Mouse (Mus musculus) adrenal gland, postnatal 14 days (tissue): Measurements from ENCODE around the gene Endod1. TPM values are rescaled to one million over a fixed set of nuclear protein-coding genes. Genes with fewer than 3 reads are reported as not detected.
"Not testable (repeated sequence)": the region's sequence is repeated elsewhere in the genome, so short reads cannot be mapped to it uniquely, and the experiment has no call there.

ENCODE experiments used
- DNase-seq: peaks from one replicate; pipeline ENCODE4 v3.0.0; 2021; ENCODE audit warnings: mixed read lengths
- total RNA-seq: library from RNA; stranded (reverse); gene quantifications from 2 replicates; pipeline ENCODE4 v1.2.3, GENCODE M21; 2021

The Endod1 gene
- total RNA-seq, 1 experiment from 2014 or later = 13.8 TPM

DNA sequence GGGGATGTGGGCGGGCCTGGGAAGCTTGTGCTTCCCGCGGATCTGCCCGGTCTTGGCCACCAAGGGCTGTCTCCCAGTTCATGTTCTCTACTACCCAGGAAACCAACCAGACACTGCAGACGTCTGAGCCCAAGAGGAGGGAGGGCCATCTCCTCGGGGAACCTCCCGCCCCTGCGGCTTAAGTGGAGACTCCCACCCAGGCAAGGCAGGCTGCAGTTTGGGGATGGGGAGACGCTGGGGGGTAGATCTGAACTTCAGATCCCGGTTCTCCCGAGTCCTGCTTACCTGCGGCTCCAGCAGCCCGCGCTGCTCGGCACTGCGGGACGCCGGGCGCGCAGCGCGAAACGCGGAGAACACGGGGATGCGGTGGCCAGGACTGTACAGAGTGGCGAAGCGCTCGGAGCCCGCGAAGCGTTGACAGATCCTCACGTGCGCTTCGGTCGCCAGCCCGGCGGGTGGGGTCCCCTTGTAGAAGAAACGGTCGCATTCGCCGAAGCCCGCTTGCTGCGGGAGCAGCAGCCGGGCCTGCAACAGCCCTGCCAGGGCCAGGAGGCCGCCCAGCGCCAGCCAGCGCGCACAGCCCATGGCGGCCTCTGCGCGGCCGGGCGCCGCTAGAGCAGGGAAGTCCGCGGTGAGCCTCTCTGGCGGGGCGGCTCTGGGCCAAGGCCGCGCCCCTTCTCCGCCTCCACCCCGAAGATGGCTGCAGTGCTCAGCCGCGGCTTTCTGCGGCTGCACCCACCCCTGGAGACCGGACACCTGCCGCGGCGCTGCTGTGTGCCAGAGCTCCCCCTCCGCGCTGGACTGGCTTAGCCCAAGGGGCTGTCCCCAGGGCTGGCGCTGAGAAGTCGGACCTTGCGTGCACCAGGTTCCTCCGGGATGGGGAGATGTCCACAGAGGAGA, 671 bp downstream of the Endod1 start:
- DNase-seq = peak; percentile 92

DNA sequence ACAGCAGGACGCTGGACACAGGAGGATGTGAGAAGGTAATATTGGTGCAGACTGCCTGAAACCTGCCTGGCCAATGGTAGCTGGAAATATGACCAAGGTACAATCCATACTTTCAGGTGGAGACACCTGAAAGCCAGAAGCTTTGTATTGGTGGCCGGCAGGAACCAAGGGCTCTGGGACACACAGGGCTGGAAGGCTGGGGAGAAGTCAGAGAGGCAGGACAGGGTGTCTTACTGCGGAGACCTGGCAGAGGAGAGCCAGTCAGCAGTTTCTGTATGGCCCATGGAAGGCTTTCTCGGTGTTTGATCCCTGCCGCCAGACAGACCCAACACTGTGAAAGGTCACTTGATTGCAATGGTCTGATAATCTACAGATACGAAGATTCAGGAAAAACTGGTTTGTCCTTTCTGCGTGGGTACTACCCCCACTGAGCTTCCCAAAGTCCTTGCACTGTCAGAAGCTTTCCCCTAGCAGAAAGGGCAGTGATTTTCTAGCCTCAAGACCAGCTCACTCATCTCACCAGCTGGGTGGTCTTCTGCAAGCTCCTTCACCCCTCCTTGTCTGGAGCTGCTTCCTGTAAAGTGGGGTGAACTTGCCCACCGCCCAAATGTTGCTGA, 1.4 kb downstream of the Endod1 start:
- DNase-seq = no peak

DNA sequence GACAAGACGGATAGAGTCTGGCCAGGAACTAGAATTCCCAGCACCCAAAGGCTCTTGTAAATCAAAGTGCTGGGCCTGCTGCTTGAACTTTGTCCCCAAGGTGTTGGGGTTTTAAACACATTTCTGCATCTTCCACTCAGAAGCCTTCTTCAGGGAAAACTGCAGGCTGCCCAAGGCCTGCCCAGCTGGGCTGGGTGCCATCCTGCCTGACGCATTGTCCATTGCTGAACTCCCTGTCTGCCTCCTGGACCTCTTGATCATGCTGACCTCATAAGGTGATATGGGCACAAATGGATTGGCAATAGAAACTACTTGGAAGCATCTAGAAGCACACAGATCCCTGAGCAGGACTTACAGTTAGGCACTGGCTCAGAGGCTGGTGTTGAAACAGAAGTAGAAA, 3.2 kb downstream of the Endod1 start:
- peak; percentile 53 for DNase-seq

DNA sequence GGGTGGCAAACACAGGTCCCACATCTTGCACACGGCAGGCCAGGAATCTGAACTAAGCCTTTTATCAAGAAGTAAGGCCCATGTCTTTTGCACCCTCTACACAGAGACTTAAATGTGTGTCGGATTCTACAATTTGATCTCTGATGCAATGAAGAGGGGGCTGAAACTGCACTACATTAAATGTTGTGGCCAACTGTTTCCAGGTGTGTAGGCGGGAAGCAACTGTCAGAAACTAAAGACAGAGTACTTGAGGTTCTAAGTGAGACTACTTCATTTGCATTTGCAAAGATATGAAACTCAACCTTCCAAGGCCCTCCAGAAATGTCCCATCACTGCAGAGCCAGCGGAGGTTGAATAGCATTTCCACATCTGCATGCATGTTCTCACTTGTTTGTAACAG, 5.2 kb downstream of the Endod1 start:
- no peak for DNase-seq

DNA sequence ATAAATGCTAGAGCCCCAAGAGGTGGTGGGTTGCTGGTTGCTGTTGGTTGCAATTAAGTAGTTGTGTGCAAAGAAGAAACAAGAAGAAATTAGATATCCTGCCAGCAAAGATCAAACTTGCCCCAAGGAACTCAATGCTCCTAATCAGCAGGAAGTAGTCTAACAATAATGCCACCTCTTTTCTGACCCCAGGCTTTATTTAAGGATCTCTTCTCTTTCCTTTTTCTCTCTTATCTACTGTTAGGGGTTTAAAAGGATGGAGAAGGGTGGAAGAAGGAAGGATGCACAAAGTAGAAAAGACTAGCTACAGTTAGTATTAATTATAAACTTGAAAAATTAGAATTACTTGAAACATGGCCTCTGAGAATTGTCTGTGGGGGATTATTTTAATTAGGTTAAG, 8.9 kb downstream of the Endod1 start:
- DNase-seq = no peak

DNA sequence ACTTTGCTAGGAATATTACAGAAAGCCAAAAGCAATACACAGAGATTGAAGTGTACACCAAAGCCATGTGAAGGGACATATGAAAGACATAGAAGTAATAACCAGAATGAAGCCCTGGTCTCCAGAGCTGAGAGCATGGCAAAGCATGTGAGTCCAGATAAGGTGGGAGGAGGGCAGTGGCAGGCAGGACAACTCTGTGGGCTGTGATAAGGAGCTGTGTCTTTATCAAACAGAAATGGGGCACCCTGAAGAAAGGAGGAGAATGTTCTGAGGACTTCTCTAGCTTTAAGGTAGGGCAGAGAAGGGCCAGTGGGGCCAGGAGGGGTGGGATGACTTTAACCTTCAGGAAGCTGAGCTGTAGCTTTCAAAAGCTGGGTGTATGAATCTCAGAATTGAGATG, 12.0 kb downstream of the Endod1 start:
- DNase-seq = no peak

DNA sequence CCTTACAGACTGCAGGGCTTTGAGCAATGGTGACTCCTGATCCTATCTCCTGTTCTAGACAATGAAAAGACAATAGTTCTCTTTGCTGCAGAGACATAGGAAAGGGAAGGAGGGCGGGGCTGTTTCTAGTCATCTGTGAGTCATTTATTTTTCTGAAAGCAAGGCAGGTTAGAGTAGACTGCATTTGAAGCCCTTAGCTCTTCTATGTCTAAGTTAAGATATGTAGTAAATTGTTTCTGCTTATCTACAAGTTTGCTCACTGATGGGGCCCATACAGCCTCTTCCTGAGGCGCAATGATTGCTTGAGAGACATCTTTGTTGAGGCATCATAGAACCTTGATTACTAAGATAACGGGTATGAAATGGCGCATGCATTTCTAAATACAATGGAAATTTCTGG, 13.5 kb downstream of the Endod1 start:
- no peak for DNase-seq

DNA sequence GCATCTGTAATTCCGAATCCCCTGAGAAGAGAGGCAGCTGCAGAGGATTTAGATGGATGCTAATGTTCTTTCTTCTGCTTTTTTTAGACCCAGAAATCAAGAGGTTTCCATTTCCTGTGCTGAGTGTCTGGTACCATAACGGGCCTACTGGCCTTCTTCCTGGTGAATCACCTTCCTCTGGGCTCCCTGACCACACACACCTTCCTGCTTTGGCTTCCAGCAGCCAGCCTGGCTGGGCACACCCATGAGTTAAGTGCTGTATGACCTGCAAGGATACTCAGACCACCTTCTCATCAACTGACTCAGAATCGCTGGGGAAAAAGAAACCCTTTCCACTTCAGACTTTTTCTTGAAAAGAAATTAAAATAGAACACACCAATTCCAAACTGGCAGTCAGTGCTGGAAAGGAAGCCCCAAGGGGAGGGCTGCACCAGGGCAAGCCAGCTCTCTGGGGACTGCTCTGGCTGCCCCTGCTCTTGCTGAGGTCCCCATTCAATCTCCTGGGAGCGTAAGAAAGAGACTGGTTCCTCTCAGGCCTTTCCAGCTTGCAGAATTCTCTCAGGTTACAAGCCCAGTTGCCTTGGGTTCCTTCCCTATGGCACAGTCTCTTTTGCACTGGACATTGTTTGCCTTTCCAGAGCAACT, 15.7 kb downstream of the Endod1 start:
- peak; percentile 55 for DNase-seq

DNA sequence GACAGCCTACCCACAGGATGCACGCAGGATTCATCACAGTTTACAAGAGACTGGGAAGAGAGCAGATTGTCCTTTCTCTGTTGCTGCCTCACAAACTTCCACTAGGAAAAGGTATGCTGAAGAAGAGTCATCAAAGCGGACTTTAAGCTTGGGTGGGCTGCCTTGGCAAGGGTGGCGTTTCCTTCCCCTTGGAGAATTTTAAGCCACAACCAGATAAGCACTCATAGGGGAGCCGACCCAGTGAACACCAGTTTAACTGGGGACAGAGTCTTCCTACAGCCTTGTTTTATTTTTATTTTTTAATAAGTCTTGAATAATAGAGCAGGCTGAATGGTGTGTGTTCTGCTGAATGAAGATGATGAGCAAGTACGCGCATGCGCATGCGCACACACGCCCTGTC, 16.6 kb downstream of the Endod1 start:
- DNase-seq = no peak

DNA sequence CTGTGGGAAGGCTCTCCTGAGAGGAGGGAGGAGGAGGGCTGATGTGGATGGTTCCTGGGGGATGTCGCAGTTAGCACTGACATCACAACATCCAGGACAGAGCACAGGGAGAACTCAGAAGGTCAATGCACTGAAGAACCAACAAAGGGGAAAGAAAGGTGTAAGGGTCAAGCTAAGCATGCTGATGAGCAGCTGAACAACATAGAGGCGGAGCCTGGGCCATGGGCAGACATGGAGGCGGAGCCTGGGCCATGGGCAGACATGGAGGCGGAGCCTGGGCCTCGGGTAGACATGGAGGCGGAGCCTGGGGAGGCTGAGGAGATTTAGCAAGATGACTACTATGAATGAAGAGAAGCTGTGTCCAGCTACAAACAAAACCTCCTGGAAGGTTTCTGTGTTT, 17.8 kb downstream of the Endod1 start:
- peak; percentile 45 for DNase-seq

DNA sequence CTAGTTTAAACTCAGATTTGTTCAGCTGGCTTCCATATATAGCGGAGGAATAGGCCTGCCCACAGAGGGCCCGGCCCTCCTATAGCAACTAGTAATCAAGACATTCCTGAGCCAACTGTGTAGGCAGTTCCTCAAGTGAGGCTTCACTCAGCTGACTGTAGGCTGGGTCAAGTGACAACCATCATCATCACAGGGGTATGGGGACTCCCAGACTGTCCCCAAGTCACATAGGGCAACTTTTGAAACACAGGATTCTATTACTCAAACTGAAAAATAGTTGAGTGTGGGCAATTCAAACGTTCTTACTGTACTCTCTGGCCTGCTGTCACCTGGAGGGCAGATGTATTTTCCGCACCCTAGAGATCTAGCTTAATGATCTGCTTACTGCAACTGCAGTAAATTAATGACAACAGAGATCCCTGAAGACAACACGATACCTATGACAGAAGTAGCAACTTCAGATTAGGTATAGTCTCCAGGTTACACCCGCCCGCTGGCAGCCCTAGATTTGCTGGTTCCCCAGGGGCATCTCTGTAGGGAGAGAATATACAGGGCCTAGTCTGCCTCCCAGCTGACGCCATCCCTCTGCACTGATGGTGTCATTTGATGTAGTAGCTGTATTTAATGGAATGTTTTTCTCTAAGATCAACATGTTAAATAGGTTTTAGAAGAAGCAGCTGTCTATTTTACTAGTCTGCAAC, 19.1 kb downstream of the Endod1 start:
- DNase-seq = no peak

DNA sequence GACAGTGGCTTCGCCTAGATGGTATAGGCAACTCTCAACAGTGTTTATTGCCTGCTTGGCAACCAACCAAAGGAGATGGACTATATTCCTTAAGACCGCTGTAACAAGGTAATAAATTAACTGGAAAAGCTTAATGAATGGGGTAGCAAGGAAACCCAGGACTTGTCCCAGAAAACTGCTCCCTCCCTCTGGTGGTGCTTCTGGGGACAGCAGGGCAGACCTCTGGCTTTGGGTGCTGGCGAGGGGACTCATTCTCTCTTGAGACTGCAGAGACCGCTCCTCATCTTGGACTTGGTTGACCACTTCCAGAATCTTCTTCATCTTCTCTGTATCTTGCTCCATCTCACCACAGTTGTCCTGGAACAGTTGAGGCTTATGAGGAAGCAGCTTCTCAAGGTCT, 24.3 kb downstream of the Endod1 start:
- no peak for DNase-seq

DNA sequence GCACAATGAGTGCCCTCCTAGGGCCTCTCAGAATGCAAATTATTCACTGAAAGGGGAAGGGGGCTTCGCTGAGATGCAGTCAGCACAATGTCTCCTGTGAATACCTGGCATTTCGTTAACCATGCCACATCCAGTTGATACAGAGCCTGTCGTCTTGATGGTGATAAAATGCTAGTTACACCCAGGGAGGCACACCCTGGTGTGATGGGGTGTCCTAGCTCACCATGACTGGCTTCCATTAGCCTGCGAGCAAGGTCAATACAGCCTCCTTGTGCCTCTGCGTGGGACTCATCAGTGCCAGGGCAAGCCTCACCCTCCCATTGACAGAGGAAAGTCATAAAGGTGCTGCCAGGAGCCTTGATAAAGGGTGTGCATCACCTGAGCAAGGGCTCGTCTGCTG, 26.5 kb downstream of the Endod1 start:
- DNase-seq = no peak

DNA sequence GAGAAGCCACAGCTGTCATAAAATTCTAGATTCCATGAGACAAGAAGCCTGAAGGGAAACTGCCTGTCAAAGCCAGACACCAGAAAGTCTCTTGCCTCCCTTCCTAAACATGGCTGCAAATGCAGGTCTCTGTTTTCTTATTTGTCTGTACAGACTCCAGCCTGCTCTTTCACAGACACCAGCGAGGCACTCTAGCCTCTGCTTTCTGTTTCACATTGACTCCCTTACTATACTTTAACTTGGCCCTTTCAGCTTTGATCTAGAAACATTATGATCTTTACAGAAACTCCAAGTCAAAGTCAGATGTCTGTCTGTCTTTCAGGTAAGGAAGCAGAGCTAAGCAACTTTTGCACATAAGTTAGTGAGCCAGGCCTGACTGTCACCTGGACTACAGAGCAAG, 29.0 kb downstream of the Endod1 start:
- DNase-seq = no peak

DNA sequence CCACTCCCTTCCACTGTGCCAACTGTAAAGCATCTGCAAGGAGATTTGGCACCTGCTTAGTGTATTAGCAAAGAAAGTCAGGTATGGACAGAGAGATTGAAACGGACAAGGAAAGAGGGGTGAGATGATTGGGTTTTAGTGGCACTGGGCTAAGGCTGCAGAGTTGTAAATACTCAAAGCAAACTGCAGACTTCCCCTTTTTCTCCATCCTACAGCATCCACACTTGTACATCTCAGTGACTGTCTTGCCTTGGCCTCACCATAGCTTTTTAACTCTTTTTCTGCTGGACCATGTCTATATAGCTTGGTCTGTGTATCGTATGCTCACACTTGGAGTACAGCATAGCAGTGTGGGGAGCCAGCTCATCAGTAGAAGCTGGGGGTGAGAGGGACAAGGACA, 30.5 kb downstream of the Endod1 start:
- no peak for DNase-seq

DNA sequence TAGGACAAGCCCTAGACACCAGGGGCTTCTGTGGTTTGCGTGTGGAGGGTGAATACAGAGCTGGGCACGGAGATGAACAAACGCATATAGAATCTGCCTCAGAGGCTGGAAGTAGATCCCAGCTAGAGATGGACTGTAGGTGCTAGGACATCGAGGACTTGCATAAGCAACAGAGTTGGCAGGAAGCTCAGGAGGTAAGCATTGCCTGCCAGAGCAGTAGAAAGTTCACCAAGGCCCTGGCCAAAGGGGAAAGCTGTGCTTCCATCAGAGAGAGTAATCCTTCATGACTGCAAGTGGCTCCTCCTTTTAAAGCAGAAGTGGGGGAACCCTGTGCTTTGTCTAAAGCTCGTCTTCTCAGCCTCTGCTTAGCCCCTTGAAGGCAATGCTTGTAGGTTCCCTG, 31.9 kb downstream of the Endod1 start:
- peak; percentile 45 for DNase-seq

DNA sequence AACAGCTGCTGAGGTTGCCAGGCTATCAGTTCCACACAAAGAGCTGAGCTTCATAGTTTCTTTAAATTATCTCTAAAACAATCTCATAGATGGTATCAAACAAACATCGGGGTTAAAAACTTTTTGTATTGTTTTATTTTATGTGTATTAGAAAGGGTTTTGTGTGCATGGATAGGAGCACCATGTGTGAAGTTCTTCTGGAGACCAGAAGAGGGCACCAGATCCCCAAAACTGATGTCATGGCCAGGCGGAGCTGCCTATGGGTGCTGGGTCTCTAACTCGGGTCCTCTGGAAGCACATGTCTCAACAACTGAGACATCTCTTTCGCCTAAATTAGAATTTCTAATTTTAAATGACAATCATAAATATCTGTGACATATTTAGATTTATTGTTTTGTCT, 32.9 kb downstream of the Endod1 start:
- peak; percentile 52 for DNase-seq

DNA sequence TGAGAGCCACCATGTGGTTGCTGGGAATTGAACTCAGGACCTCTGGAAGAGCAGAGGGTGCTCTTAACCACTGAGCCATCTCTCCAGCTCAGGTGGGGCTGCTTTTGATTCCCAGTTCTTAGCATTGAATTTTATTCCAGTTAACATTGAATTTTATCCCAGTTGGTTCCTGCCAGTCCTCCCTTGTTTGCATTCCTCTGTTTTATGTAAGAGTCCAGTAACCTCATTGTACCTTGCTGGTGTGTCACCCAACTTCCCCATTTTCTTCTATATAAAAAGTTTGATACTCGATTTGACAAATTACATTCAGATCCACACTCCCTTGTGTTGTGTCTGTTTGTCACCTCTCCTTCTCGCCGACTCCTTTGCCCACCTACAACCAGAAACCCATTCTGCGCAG, 35.4 kb downstream of the Endod1 start:
- DNase-seq = not testable (repeated sequence)

DNA sequence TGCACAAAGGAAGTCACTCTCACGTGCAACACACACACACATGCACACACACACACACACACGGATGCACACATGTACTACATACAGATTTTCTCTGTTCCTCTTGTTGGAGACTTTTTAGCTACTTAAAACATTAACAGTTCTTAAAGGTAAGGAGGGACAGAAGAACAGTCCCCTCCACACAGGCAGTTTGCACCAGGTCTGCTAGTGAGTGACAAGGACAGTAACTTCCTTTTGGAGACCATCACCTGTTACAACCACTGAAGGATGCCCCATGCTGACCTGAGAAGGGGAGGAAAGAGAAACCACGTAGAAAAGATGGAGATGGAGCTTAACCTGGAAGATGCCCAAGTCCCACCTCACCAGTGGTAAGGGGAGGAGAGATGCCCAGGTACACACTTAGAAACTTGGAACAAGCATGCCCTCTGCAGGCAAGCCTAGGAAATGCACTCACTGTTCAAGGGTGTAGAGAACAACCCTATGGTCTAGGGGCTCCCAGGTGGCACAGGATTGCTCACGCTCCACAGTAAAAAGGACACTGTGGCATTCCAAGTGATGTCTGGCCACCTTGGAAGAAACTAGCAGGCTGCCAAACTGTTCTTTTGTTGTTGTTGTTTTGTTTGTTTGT, 39.2 kb downstream of the Endod1 start:
- DNase-seq = peak; percentile 80

DNA sequence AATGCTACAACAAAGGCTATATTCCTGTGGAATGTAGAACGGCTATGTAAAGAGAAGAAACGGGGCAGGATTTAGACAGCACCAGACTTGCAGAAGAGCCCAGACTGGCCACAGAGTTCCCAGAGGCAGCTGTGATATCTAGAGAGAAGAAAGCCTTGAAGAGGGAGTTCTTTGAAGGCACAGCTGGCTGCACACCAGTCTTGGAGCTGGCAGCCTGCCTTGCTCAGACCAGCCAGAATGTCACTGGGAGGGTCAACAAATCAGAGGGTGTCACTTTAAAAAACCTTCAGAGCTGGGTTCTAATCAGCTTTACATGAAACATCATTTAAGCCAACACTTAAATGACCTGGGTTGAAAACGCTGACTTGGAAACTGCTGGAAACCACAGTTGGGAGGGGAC, 42.6 kb downstream of the Endod1 start:
- peak; percentile 61 for DNase-seq

DNA sequence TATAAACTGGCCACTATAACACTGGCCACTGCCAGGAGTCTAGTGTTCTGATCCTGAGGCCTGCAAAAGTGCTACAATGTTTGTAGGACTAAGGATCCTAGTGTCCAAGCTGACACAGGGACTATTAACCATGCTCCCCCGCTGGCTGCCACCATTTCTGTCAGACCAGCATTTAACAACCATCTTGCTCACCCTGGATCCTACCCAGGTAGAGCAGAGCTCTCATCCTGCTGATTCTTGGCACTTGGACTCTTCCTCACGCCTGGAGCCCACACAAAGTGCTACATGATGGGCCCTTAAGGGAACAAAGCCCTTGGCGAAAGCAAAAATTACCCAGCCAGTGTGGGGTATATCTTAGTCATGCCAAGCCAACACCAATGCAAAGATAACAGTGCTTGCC, 44.4 kb downstream of the Endod1 start:
- DNase-seq = no peak

DNA sequence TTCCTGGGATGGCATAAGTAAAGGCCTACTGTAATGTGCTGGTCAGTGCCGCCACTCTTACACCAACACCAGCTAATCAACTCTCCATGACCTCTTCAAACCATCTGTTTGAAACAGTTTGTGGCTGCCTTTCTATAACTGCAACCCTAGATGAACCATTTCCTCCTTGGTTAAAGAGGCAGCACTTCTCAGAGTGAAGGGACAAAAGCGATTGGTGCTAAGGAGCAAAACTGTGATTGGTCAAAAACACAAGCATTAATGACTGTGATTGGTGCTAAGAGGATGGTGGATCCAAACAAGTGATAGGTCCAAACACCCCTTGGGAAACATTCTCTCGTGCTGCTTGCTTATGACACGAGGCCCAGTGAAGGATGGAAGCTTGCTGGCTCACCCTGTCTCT, 45.5 kb downstream of the Endod1 start:
- DNase-seq = no peak
